Mouse (Mus musculus): ENCODE results near the gene Tmed10. TPM values are rescaled to one million over a fixed set of nuclear protein-coding genes. Genes with fewer than 3 reads are reported as not detected.

Gene Tmed10
- polyA plus RNA-seq, 1 experiment from 2014 or later = 247 TPM

DNA sequence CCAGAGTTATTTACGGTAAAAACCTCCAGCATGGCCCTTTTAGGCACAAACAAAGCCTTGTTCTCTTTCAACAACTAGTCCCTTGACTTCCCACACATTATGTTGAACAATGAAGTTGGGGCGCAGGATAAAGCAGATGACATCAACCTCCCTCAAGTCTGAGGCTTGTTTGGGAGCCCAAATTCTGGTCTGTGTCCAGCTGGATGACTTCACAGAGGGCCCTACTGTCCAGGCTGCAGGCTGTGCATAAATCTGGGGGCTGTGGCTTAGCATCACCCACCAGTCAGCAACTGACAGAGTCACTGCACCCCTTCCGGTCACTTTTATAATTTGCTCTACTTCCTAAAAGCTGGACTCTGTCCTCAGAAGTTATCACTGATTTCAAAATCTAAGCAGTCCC, 8.4 kb downstream of the Tmed10 start:
- Histone ChIP-seq H3K27me3 (ENCODE audit: poor library complexity, severe bottlenecking) (no peaks in the 10 kb centered on the region), H3K36me3 (replicated peaks) (peaks cover 31% of the 10 kb centered on the region), H3K4me1 (no peaks in the 10 kb centered on the region), H3K4me3 (no peak overlapping the region), H3K27ac (no peak overlapping the region), H3K9me3 (no peaks in the 10 kb centered on the region)
- DNase-seq (ENCODE audit: extremely low spot score, low spot score) = no peak
- 95% methylated on average over 3 of the region's 3 CpGs for WGBS

DNA sequence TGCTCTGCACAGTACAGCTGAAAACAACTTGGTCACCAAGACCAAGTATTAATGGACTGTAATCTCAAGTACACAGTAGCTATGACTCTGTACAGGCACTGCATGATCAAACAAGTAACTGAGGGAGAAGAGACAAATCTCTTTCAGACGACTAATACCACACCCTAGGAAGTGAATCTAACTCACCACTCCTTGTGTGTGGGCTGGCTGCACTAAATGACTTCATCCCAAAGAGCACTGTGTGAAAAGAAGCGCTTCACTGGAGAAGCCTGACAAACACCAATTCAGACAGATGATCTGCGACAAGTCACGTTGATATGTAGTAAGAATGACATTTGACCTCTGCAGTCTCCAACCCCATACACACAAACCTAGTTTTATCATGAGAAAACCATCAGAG, 12.1 kb downstream of the Tmed10 start:
- Histone ChIP-seq H3K9me3 (no peaks in the 10 kb centered on the region), H3K27ac (no peak overlapping the region), H3K36me3 (replicated peaks) (peaks cover 35% of the 10 kb centered on the region), H3K4me3 (no peak overlapping the region), H3K4me1 (no peaks in the 10 kb centered on the region), H3K27me3 (ENCODE audit: poor library complexity, severe bottlenecking) (no peaks in the 10 kb centered on the region)
- 85% methylated on average over 4 of the region's 4 CpGs for WGBS
- no peak for DNase-seq (ENCODE audit: extremely low spot score, low spot score)

DNA sequence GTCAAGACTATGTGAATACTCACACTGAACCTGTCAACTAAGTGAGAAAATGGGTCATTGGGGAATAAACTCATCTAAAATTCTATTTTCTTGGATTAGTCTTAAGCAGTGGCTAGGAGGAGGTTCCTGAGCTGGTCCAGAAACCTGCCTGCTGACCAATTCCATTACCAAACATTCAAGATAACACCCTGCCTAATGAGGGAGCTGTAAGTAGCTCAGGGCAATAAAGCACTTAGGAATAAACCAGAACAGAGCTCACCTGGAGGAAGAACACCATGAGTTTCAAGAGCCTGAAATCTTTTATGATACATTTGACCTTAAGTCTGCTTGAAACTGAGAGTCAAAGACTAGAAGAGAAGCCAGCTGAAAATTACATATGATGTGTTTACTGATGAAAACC, 13.1 kb downstream of the Tmed10 start:
- H3K4me1 ChIP-seq = no peaks in the 10 kb centered on the region
- H3K9me3 ChIP-seq = no peaks in the 10 kb centered on the region
- H3K27me3 ChIP-seq (ENCODE audit: poor library complexity, severe bottlenecking) = no peaks in the 10 kb centered on the region
- no peak for DNase-seq (ENCODE audit: extremely low spot score, low spot score)
- no peak overlapping the region for H3K4me3 ChIP-seq
- peaks cover 35% of the 10 kb centered on the region for H3K36me3 ChIP-seq (replicated peaks)
- no peak overlapping the region for H3K27ac ChIP-seq

DNA sequence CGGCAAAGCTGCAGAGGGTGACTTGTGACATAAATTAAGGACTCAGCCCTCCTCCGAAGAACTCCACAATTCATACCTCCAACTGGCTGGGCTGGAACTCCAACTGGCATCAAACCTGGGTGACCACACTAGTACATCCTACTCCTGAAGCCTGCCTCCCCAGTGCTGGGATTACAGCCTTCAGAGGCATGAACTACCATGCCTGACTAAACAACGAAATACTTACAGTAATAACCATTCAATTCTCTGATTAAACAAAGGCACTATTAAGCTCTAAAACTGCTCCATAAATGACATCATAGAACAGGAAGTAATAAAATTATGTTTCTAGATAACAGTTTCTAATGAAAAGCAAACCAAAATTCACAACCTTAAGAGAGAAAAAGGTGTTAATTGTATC, 13.5 kb downstream of the Tmed10 start:
- no peak for DNase-seq (ENCODE audit: extremely low spot score, low spot score)
- no peaks in the 10 kb centered on the region for H3K4me1 ChIP-seq
- H3K9me3 ChIP-seq = no peaks in the 10 kb centered on the region
- peaks cover 31% of the 10 kb centered on the region for H3K36me3 ChIP-seq (replicated peaks)
- no peak overlapping the region for H3K4me3 ChIP-seq
- 93% methylated on average over 3 of the region's 3 CpGs for WGBS
- H3K27ac ChIP-seq = no peak overlapping the region
- H3K27me3 ChIP-seq (ENCODE audit: poor library complexity, severe bottlenecking) = no peaks in the 10 kb centered on the region

DNA sequence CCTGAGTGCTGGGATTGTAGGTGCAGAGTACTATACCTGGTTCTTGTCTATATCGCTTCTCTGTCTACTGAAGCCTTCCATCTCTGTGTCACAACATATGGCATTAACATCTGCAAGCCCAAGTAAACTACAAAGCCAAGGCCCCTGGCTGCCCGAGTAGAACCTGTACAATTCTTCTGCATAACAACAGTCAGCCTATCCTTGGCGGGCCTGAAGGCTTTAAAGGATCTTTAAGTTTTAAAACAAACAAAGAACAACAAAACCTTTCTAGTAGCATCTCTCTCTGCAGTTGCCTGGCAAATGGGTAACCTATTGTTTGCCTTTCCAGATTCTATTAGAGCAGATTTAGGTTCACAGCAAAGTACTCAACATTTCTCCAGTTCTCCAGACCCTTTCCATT, 20.6 kb downstream of the Tmed10 start:
- Histone ChIP-seq H3K4me1 (peaks cover 4% of the 10 kb centered on the region; the same call in 1 of the 2 replicates), H3K27me3 (ENCODE audit: poor library complexity, severe bottlenecking) (no peaks in the 10 kb centered on the region), H3K9me3 (no peaks in the 10 kb centered on the region), H3K4me3 (no peak overlapping the region), H3K27ac (no peak overlapping the region), H3K36me3 (replicated peaks) (peaks cover 52% of the 10 kb centered on the region)
- DNase-seq (ENCODE audit: extremely low spot score, low spot score) = no peak
- 94% methylated on average over 3 of the region's 3 CpGs for WGBS

DNA sequence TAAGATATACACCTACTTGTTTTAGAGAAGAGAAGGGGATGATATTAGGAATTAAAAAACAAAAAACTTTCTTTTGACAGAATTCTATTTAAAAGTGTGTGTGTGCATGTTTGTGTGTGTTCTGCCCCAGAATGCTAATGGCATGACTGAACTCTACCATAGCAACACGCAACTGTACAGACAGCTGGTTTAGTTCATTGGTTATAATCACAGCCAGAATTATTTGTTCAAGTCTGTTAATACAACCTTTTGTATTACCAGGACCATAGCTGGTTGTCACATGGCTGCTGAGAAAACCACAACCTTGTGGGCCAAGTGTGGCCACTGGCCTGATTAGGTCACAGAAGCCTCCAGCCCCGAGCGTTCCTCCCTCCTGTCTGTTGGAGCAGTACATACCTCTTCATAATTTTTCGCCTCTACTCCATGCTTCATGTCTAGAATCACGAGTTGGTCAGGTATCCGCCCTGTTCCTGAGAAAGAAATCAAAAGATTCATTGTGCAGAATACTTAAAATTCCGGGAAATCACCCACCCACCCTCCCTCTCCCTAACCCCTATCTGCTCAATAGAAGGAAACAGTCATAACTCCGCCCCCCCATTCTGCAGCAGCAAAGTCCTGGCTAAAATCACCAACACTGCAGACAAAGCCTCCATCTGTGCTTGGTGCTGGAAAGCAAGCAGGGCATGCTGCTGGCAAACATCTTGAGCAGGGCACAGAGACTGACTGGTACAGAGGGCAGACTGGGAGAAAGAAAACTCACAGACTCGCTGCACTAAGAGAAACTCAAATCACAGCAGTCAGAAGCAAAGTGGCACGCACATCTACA, 24.0 kb downstream of the Tmed10 start:
- H3K4me3 ChIP-seq = no peak overlapping the region
- H3K4me1 ChIP-seq = peaks cover 4% of the 10 kb centered on the region; the same call in 1 of the 2 replicates
- DNase-seq (ENCODE audit: extremely low spot score, low spot score) = no peak
- no peaks in the 10 kb centered on the region for H3K9me3 ChIP-seq
- no peak overlapping the region for H3K27ac ChIP-seq
- no peaks in the 10 kb centered on the region for H3K27me3 ChIP-seq (ENCODE audit: poor library complexity, severe bottlenecking)
- H3K36me3 ChIP-seq (replicated peaks) = peaks cover 70% of the 10 kb centered on the region
- 89% methylated on average over 10 of the region's 10 CpGs for WGBS

DNA sequence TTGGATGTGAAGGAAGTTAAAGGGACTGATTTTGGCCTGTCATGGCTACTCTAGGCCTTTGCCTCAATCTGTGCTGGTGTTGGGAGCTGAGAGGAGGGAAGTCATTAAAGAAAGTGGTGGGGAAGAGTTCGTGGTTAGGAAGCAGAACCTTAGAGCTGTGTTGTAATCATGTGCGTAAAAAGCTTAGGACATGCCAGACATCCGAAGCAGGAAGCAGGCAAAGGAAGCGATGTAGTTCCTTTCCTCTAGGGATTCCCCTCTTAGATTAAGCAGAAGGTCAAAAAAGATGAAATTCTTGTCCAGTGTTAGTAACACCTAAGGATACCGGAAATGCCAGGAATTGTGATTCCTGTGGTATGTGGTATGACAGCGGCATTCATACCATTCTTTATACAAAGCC, 26.3 kb downstream of the Tmed10 start:
- no peak for DNase-seq (ENCODE audit: extremely low spot score, low spot score)
- Histone ChIP-seq H3K4me1 (peaks cover 4% of the 10 kb centered on the region; the same call in 1 of the 2 replicates), H3K36me3 (replicated peaks) (peaks cover 76% of the 10 kb centered on the region), H3K4me3 (no peak overlapping the region), H3K27ac (no peak overlapping the region), H3K27me3 (ENCODE audit: poor library complexity, severe bottlenecking) (no peaks in the 10 kb centered on the region), H3K9me3 (no peaks in the 10 kb centered on the region)
- 87% methylated on average over 6 of the region's 6 CpGs for WGBS

DNA sequence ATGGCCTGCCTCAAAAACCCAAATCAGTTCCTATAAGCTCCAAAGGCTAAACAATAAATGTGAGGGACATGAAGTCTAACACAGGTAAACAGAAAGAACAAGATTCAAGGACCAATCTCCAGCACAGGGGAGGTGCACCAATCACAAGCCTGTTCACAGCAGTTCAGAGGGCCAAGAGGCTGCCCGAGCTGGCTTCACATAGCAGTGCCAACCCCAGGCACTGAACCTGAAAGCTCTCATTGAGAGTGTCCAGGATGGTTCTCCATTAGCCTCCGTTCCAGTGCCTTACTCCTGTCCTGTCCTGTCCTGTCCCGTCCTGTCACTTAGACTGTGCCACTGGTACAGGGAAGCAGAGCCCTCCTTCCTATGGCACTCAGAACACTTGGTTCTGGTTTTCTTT, 27.5 kb downstream of the Tmed10 start:
- Histone ChIP-seq H3K4me1 (peaks cover 4% of the 10 kb centered on the region; the same call in 1 of the 2 replicates), H3K27me3 (ENCODE audit: poor library complexity, severe bottlenecking) (no peaks in the 10 kb centered on the region), H3K9me3 (no peaks in the 10 kb centered on the region), H3K36me3 (replicated peaks) (peaks cover 73% of the 10 kb centered on the region), H3K27ac (no peak overlapping the region), H3K4me3 (no peak overlapping the region)
- WGBS = 79% methylated on average over 3 of the region's 3 CpGs
- no peak for DNase-seq (ENCODE audit: extremely low spot score, low spot score)

DNA sequence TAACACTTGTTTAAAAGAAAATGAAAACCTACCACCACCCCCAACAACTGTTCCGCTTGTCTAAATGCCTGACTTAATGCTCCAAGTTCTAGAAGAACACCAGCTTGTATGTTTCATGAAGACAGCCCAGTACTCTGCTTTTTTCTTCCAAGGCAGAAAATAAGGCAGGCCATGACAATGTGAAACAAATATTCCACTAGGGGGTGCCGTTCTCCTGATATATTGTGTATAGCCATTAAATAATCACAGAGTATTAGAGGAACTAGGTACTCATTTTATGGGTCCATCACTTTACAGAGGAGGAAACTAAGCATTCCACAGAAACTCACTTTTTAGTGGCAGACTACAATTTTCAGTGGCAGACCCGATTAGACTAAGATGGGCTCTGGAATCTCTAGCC, 28.3 kb downstream of the Tmed10 start:
- Histone ChIP-seq H3K36me3 (replicated peaks) (peaks cover 76% of the 10 kb centered on the region), H3K27ac (no peak overlapping the region), H3K27me3 (ENCODE audit: poor library complexity, severe bottlenecking) (no peaks in the 10 kb centered on the region), H3K4me3 (no peak overlapping the region), H3K9me3 (no peaks in the 10 kb centered on the region), H3K4me1 (peaks cover 4% of the 10 kb centered on the region; the same call in 1 of the 2 replicates)
- DNase-seq (ENCODE audit: extremely low spot score, low spot score) = peak; percentile 17
- WGBS = 71% methylated on average over 3 of the region's 3 CpGs

DNA sequence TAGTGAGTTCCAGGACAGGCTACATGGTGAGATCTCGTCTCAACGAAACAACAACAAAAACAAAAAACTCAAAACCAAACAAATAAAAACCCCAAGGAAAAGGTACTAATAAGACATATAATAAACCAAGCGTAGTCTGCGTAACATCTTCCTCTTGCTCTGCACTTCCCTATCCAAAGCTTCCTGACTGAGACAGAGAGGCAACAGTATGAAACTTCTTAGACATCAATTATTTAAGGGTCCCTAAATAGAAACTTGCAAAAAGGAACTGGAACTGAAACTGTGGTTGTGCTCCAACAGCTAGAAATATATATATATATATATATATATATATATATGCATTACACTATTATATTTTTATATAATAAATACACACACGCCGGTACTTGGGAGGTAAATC, 29.1 kb downstream of the Tmed10 start:
- DNase-seq (ENCODE audit: extremely low spot score, low spot score) = no peak
- Histone ChIP-seq H3K27ac (no peak overlapping the region), H3K4me3 (no peak overlapping the region), H3K36me3 (replicated peaks) (peaks cover 72% of the 10 kb centered on the region), H3K9me3 (no peaks in the 10 kb centered on the region), H3K4me1 (no peaks in the 10 kb centered on the region), H3K27me3 (ENCODE audit: poor library complexity, severe bottlenecking) (no peaks in the 10 kb centered on the region)
- WGBS = 94% methylated on average over 6 of the region's 6 CpGs

DNA sequence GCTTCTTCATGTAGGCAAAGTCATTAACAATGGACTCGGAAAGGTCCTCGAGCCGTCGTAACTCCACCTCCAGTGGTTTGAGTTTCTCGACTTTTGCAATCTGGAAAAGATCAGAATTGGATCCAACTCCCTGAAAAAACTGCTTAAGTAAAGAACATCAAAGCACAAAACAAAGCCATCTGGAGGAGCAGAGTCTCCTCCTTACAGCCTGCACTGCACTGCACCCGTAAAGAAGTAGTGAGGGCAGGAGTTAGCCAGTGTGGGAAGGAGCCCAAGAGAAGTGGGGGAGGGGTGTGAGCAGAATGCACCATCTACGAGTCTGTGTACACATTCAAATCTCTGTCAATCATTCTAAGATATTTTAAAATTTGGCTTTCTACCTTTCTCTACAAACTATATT, 30.4 kb downstream of the Tmed10 start:
- DNase-seq (ENCODE audit: extremely low spot score, low spot score) = no peak
- H3K27me3 ChIP-seq (ENCODE audit: poor library complexity, severe bottlenecking) = no peaks in the 10 kb centered on the region
- H3K27ac ChIP-seq = no peak overlapping the region
- H3K4me3 ChIP-seq = no peak overlapping the region
- WGBS = 87% methylated on average over 7 of the region's 7 CpGs
- peaks cover 60% of the 10 kb centered on the region for H3K36me3 ChIP-seq (replicated peaks)
- H3K9me3 ChIP-seq = no peaks in the 10 kb centered on the region
- H3K4me1 ChIP-seq = peaks cover 9% of the 10 kb centered on the region

DNA sequence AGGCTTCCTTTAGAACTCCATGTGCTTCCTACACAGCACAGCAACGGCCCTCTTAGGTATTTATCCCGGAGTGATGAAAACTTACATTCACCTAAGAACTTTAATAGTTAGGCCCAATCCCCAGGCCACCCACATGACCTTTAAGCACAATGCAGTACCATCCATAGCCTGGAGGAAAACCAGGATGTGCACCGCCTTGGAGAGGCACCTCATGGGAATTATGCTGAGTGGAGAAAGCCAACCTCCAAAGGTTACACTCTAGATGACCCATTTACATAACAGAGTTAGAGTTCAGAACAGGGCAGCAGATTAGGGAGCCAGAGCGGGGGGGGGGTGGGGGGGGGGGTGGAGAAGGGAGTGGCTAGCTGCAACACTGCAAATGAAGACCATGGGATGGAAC, 32.3 kb downstream of the Tmed10 start:
- no peaks in the 10 kb centered on the region for H3K9me3 ChIP-seq
- peaks cover 41% of the 10 kb centered on the region for H3K36me3 ChIP-seq (replicated peaks)
- H3K4me3 ChIP-seq = no peak overlapping the region
- 78% methylated on average over 4 of the region's 4 CpGs for WGBS
- H3K27me3 ChIP-seq (ENCODE audit: poor library complexity, severe bottlenecking) = no peaks in the 10 kb centered on the region
- peaks cover 18% of the 10 kb centered on the region for H3K4me1 ChIP-seq
- H3K27ac ChIP-seq = no peak overlapping the region
- no peak for DNase-seq (ENCODE audit: extremely low spot score, low spot score)

DNA sequence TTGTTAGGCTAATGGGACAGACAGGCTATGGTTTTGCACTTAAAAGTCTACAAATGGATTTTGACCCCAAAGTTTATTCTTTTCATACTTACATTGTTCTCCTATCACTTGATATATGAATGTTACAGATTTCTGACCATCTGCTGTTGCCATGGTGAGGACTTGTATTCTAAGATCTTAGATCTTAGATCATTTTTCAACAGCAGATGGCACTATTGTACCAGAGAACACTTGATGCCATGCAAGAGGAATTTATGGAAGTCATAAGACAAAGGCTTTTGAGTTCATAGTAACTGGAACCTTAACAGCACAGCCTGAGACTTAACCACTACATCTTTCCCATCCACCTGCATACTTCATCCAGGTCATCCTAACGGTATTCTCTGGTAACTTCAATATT, 33.5 kb downstream of the Tmed10 start:
- H3K4me3 ChIP-seq = no peak overlapping the region
- no peaks in the 10 kb centered on the region for H3K9me3 ChIP-seq
- peaks cover 18% of the 10 kb centered on the region for H3K4me1 ChIP-seq
- 67% methylated on average over 1 of the region's 1 CpGs for WGBS
- H3K27ac ChIP-seq = no peak overlapping the region
- DNase-seq (ENCODE audit: extremely low spot score, low spot score) = no peak
- no peaks in the 10 kb centered on the region for H3K27me3 ChIP-seq (ENCODE audit: poor library complexity, severe bottlenecking)
- H3K36me3 ChIP-seq (replicated peaks) = peaks cover 43% of the 10 kb centered on the region
